Mouse (Mus musculus): ENCODE measurements around the gene Gm44965.
"Not testable (repeated sequence)": the region's sequence is repeated elsewhere in the genome, so short reads cannot be mapped to it uniquely, and the experiment has no call there.

Gene Gm44965

GRCm38 (mm10) chr6:48579215-48579648 is 14.5 kb upstream of the Gm44965 start:
- no peak for DNase-seq (ENCODE audit: low read depth)

- DNase-seq (ENCODE audit: low read depth), result no peak
These were observed 12.5 kb upstream of the Gm44965 start for GRCm38 (mm10) chr6:48581257-48581656.

- DNase-seq (ENCODE audit: low read depth), result no peak
These were observed 11.7 kb upstream of the Gm44965 start for GRCm38 (mm10) chr6:48582037-48582436.

GRCm38 (mm10) chr6:48589194-48589750 is 4.5 kb upstream of the Gm44965 start, which contains the start of gene Gm45021:
TSS of gene Gm45021 (plus strand) at chr6:48589610.
- no peak for DNase-seq (ENCODE audit: low read depth)

- no peak for DNase-seq (ENCODE audit: low read depth)
These were observed 2.4 kb upstream of the Gm44965 start for GRCm38 (mm10) chr6:48591221-48591845.

- DNase-seq (ENCODE audit: low read depth), result no peak
These were observed 1.9 kb upstream of the Gm44965 start for GRCm38 (mm10) chr6:48591871-48592270.

GRCm38 (mm10) chr6:48594043-48594738 is 450 bp downstream of the Gm44965 start:
- no peak for DNase-seq (ENCODE audit: low read depth)

GRCm38 (mm10) chr6:48595278-48595677 is 1.5 kb downstream of the Gm44965 start:
- no peak for DNase-seq (ENCODE audit: low read depth)

- no peak for DNase-seq (ENCODE audit: low read depth)
These were observed 2.9 kb downstream of the Gm44965 start for GRCm38 (mm10) chr6:48596545-48597232.

GRCm38 (mm10) chr6:48597233-48597625 is 3.5 kb downstream of the Gm44965 start:
- DNase-seq (ENCODE audit: low read depth), result no peak

- no peak for DNase-seq (ENCODE audit: low read depth)
These were observed 6.9 kb downstream of the Gm44965 start for GRCm38 (mm10) chr6:48600594-48600993.

- peak; percentile 81 for DNase-seq (ENCODE audit: low read depth)
These were observed 7.7 kb downstream of the Gm44965 start, which contains the start of gene Zfp775 for GRCm38 (mm10) chr6:48601271-48602079. TSS of gene Zfp775 (plus strand) at chr6:48602063.

- DNase-seq (ENCODE audit: low read depth), result no peak
These were observed 8.5 kb downstream of the Gm44965 start for GRCm38 (mm10) chr6:48602080-48602741.

GRCm38 (mm10) chr6:48608124-48608523 is 14.4 kb downstream of the Gm44965 start:
- DNase-seq (ENCODE audit: low read depth), result no peak

- DNase-seq (ENCODE audit: low read depth), result no peak
These were observed 15.8 kb downstream of the Gm44965 start for GRCm38 (mm10) chr6:48609512-48609911.

GRCm38 (mm10) chr6:48610657-48611056 is 16.9 kb downstream of the Gm44965 start:
- DNase-seq (ENCODE audit: low read depth), result no peak

- no peak for DNase-seq (ENCODE audit: low read depth)
These were observed 19.7 kb downstream of the Gm44965 start for GRCm38 (mm10) chr6:48613464-48613863.

- DNase-seq (ENCODE audit: low read depth), result no peak
These were observed 21.0 kb downstream of the Gm44965 start for GRCm38 (mm10) chr6:48614756-48615155.

GRCm38 (mm10) chr6:48620031-48620430 is 26.3 kb downstream of the Gm44965 start:
- no peak for DNase-seq (ENCODE audit: low read depth)

GRCm38 (mm10) chr6:48622186-48622843 is 28.6 kb downstream of the Gm44965 start:
- DNase-seq (ENCODE audit: low read depth), result not testable (repeated sequence)

GRCm38 (mm10) chr6:48623460-48623859 is 29.7 kb downstream of the Gm44965 start:
- DNase-seq (ENCODE audit: low read depth), result no peak

Data from c-Kit-positive CD71-positive TER-119-negative erythroid progenitor cells, embryonic 14.5 days (primary cell).